In genomic region chr17:52162559-52163397, GRCm38 (mm10) we compare ENCODE assay signal across 15 mouse cellular contexts.
DNase-seq lines count a peak whose midpoint lies in the region; ATAC-seq and TF ChIP-seq lines count a peak whose summit lies in the region.
"Had no signal": no experiment of that assay in that cellular context is flagged by ENCODE, and none has a peak within 500 bp of the region (broad histone marks: within the 10 kb centered on the region; RNA-seq: fewer than 3 reads in every experiment).

No protein-coding gene starts in this region.

- TF ChIP-seq CTCF in small intestine, adult 2 months (IDR thresholded peaks at IDR 0.05; ENCODE audit: extremely low read depth, insufficient read length, insufficient replicate concordance, low read depth, low read length), result no peak

- peak overlapping the region; percentile 55 for H3K27ac ChIP-seq in small intestine, adult 2 months (ENCODE audit: insufficient read depth, low read depth, low read length)
- H3K27ac ChIP-seq: hindbrain, embryonic 13.5 days; limb, embryonic 13.5 days had no signal

- no peak for TF ChIP-seq POLR2A in small intestine, adult 2 months (IDR thresholded peaks at IDR 0.05; ENCODE audit: low read depth, low read length)

- H3K36me3 ChIP-seq in small intestine, adult 2 months (ENCODE audit: control insufficient read depth, insufficient read depth, low read length), result no peaks in the 10 kb centered on the region
- H3K36me3 ChIP-seq: hindbrain, embryonic 13.5 days; limb, embryonic 13.5 days had no signal

- no peak overlapping the region for H3K4me3 ChIP-seq in small intestine, adult 2 months (ENCODE audit: low read depth, low read length)
- H3K4me3 ChIP-seq: erythroblast, embryonic 14.5 days; hindbrain, embryonic 13.5 days; limb, embryonic 13.5 days had no signal

- 74% methylated on average over 10 of the region's 10 CpGs for WGBS in small intestine, adult 2 months

- H3K4me1 ChIP-seq in small intestine, adult 2 months (ENCODE audit: control insufficient read depth, insufficient read depth, insufficient read length, low read length), result no peaks in the 10 kb centered on the region
- H3K4me1 ChIP-seq: hindbrain, embryonic 13.5 days; limb, embryonic 13.5 days had no signal

- DNase-seq in kidney, adult 9 months, result peak; percentile 6
- DNase-seq in kidney, postnatal 4 days, result no peak
- peak; percentile 54 to 67 for DNase-seq in thymus, postnatal 36 days
- no peak for DNase-seq in frontal cortex, postnatal 14 days (ENCODE audit: low spot score in 2 of 2)
- DNase-seq in kidney, postnatal 10 days, result no peak
- DNase-seq in embryo, embryonic 10.5 days (ENCODE audit: low spot score), result no peak
- DNase-seq: adrenal gland, postnatal 14 days; kidney, adult 8-10 months; lung, postnatal 4 days had no signal

- peak; percentile 71 to 79 for ATAC-seq in hematopoietic stem cell, adult 5-6 weeks (replicated peaks in 1 of 2; ENCODE audit: insufficient read depth in 1 of 2, low FRiP score in 2 of 2, low TSS enrichment in 1 of 2, low read depth in 1 of 2, poor library complexity in 2 of 2, severe bottlenecking in 2 of 2)
- ATAC-seq: Patski had no signal

- H3K27me3 ChIP-seq in small intestine, adult 2 months (ENCODE audit: control insufficient read depth, insufficient read depth, low read length), result no peaks in the 10 kb centered on the region
- H3K27me3 ChIP-seq: hindbrain, embryonic 13.5 days; limb, embryonic 13.5 days; Patski had no signal

Comparison
In these comparisons a context has a peak if more than half of its experiments do, and no peak if none do; other contexts are left out.
1. DNase-seq: peak in kidney, adult 9 months (single experiment) and thymus, postnatal 36 days (2 of 2); none in kidney, postnatal 4 days (0 of 2), frontal cortex, postnatal 14 days (0 of 2), kidney, postnatal 10 days (single experiment) and embryo, embryonic 10.5 days (single experiment).